Mouse (Mus musculus): Measurements from ENCODE around the gene Rad50. TPM values are rescaled to one million over a fixed set of nuclear protein-coding genes. Genes with fewer than 3 reads are reported as not detected.

Rad50 gene
- polyA plus RNA-seq, 1 experiment from 2014 or later, result 20.7 TPM

DNA sequence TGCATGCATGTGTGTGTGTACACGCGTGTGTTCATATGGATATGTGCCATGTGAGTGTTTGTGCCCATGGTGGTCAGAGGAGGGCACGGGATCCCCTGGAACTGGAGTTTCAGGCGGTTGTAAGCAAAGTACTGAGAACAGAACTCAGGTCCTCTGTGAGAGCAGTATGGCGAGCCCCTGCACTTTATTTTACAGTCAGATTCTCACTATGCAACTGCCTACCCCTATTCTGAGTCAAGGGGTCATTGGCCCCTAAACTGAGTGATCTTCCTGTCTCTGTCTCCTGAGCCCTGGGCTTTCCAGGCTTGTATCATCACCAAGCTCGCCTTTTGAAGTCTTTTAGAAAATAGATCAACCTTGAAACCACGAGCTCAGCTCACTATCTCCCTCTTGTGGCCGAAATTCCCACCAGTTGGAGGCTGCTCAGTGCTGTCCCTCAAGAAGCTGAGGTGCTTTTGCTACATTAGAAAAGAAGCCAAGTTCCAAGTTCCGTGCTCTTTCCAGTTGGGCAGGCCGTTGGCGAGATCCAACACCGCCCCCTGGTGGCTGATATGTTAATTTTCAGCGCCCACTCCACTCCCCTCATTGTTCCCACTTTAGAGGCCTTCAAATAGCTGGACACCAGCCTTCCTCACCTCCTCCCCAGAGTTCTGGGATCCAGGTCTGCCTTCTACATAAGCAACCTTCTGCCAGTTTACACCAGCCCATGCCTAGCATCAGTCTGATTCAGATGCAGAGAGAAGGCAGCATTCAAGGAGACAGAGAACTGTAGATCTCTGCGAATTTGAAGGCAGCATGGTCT, 29.9 kb upstream of the Rad50 start:
- Histone ChIP-seq H3K4me1 (ENCODE audit: control insufficient read depth, insufficient read depth, low read length) (no peaks in the 10 kb centered on the region), H3K27me3 (ENCODE audit: control insufficient read depth, insufficient read depth, low read length) (no peaks in the 10 kb centered on the region), H3K4me2 (no peak overlapping the region), H3K4me3 (ENCODE audit: low read depth, low read length) (no peak overlapping the region), H3K36me3 (ENCODE audit: control insufficient read depth, insufficient read depth, low read length) (no peaks in the 10 kb centered on the region), H3K9ac (ENCODE audit: low read length) (no peak overlapping the region), H3K27ac (ENCODE audit: low read depth, low read length) (no peak overlapping the region), H3K9me3 (ENCODE audit: control insufficient read depth, low read length) (no peaks in the 10 kb centered on the region)
- DNase-seq (ENCODE audit: low spot score, missing footprints), result peak; percentile 97
- peak; percentile 50 for ATAC-seq (ENCODE audit: low FRiP score)
- 50% methylated on average over 14 of the region's 14 CpGs for WGBS

DNA sequence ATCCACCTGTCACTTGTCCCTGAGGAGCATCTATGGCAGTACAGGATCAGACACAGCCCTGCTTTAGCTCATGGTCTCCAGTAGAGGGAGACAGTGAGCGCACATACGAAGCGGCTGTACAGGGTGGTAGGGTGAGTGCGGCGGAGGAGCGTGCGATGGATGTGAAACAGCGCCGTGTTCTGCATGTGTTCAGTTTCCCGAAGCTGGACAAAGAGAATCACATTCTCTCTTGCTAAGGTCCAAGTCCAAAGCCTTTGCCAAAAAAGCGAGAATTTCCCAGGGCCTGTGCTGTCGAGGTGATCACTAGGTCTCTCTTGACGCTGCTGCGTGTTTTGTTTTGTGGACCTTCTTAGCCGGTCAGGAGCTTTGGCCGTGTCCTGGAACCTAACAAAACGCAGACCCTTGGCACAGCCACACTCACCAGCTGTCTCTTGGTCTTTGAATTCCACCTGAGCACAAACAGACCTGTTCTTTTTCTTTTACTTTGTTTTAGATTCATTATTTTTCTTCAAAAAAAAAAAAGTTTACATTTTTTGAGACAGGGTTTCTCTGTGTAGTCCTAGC, 28.6 kb upstream of the Rad50 start:
- 0 out of 2 replicates have a peak overlapping the region, but pooled peaks have one; percentile 10 for H3K4me3 ChIP-seq (ENCODE audit: low read depth, low read length)
- no peaks in the 10 kb centered on the region for H3K9me3 ChIP-seq (ENCODE audit: control insufficient read depth, low read length)
- H3K9ac ChIP-seq (ENCODE audit: low read length), result peak overlapping the region; percentile 49
- no peak overlapping the region for H3K27ac ChIP-seq (ENCODE audit: low read depth, low read length)
- 39% methylated on average over 17 of the region's 17 CpGs for WGBS
- peak overlapping the region; percentile 38; the same call in 1 of the 2 replicates for H3K4me2 ChIP-seq
- DNase-seq (ENCODE audit: low spot score, missing footprints), result peak; percentile 95
- no peaks in the 10 kb centered on the region for H3K27me3 ChIP-seq (ENCODE audit: control insufficient read depth, insufficient read depth, low read length)
- peak; percentile 79 for ATAC-seq (ENCODE audit: low FRiP score)
- no peaks in the 10 kb centered on the region for H3K4me1 ChIP-seq (ENCODE audit: control insufficient read depth, insufficient read depth, low read length)
- H3K36me3 ChIP-seq (ENCODE audit: control insufficient read depth, insufficient read depth, low read length), result no peaks in the 10 kb centered on the region

DNA sequence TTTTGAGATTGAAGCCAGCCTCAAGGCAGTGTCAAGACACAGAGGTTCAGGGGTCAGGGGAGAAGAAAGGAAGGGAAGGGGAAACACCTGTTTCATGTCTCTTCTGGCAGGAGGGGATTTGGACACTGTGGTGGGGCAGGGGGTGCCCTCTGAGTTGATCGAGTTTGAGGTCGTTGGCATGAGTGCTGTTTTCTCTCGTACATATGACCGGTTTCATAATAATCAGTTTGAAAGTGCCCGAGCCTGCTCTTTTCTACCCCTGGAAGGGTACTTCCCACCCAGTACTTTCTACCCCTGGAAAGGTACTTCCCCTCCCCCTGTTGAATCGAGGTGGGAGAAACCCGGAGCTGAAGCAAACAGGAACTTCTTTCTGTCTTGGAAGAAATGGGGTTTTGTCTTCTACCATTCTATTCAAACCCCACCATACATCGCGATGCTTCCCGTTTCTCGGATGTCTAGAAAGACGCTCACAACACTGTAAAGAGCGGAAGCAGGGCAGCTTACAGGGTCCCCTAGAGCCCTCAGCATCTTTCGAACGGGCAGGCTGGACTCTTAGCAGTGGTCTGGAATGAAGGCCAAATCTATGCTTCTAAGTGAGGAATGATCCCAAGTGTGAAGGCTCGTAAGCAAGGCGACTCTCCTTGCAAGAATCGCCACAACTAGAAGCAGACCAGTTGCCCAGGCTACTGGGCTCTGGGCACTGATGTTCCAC, 28.0 kb upstream of the Rad50 start:
- no peak for DNase-seq (ENCODE audit: low spot score, missing footprints)
- H3K9ac ChIP-seq (ENCODE audit: low read length), result no peak overlapping the region
- no peak overlapping the region for H3K4me3 ChIP-seq (ENCODE audit: low read depth, low read length)
- no peaks in the 10 kb centered on the region for H3K4me1 ChIP-seq (ENCODE audit: control insufficient read depth, insufficient read depth, low read length)
- H3K4me2 ChIP-seq, result no peak overlapping the region; the same call in 1 of the 2 replicates
- 73% methylated on average over 18 of the region's 18 CpGs for WGBS
- H3K27me3 ChIP-seq (ENCODE audit: control insufficient read depth, insufficient read depth, low read length), result no peaks in the 10 kb centered on the region
- H3K36me3 ChIP-seq (ENCODE audit: control insufficient read depth, insufficient read depth, low read length), result no peaks in the 10 kb centered on the region
- no peak overlapping the region for H3K27ac ChIP-seq (ENCODE audit: low read depth, low read length)
- no peaks in the 10 kb centered on the region for H3K9me3 ChIP-seq (ENCODE audit: control insufficient read depth, low read length)
- ATAC-seq (ENCODE audit: low FRiP score), result 0 out of 2 replicates have a peak, but pooled peaks have one; percentile 5

DNA sequence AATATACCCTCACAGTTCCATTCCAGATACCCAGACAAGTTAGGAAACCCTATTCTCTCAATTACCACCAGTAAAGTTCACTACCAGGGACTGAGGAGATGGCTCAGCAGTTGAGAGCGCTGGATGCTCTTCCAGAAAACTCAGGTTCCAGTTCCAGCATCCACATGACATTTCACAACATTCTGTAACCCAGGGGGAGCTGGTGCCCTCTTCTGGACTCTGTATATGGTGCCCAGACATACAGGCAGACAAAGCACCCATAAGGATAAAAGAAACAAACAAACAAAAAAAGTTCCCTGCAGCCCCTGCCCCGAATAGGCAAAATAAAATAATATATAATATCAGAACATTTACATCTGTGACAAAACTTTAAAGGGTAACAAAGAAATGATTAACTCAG, 27.3 kb upstream of the Rad50 start:
- WGBS, result 89% methylated on average over 2 of the region's 2 CpGs
- H3K9me3 ChIP-seq (ENCODE audit: control insufficient read depth, low read length), result no peaks in the 10 kb centered on the region
- no peaks in the 10 kb centered on the region for H3K4me1 ChIP-seq (ENCODE audit: control insufficient read depth, insufficient read depth, low read length)
- no peaks in the 10 kb centered on the region for H3K27me3 ChIP-seq (ENCODE audit: control insufficient read depth, insufficient read depth, low read length)
- no peak overlapping the region for H3K4me2 ChIP-seq
- no peak overlapping the region for H3K9ac ChIP-seq (ENCODE audit: low read length)
- no peak overlapping the region for H3K4me3 ChIP-seq (ENCODE audit: low read depth, low read length)
- no peak for ATAC-seq (ENCODE audit: low FRiP score)
- no peak for DNase-seq (ENCODE audit: low spot score, missing footprints)
- no peaks in the 10 kb centered on the region for H3K36me3 ChIP-seq (ENCODE audit: control insufficient read depth, insufficient read depth, low read length)
- no peak overlapping the region for H3K27ac ChIP-seq (ENCODE audit: low read depth, low read length)

DNA sequence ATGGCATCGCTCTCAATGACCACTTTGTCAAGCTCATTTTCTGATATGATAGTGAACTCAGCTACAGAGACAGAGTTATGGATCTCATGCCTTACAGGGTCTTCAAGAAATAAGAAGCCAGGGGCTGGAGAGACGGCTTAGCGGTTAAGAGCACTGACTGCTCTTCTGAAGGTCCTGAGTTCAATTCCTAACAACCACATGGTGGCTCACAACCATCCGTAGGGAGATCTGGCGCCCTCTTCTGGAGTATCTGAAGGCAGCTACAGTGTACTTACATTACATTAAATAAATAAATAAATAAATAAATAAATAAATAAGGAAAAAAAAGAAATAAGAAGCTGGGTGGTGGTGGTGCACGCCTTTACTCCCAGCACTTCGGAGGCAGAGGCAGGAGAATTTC, 26.7 kb upstream of the Rad50 start:
- Histone ChIP-seq H3K4me3 (ENCODE audit: low read depth, low read length) (no peak overlapping the region), H3K9me3 (ENCODE audit: control insufficient read depth, low read length) (no peaks in the 10 kb centered on the region), H3K27me3 (ENCODE audit: control insufficient read depth, insufficient read depth, low read length) (no peaks in the 10 kb centered on the region), H3K36me3 (ENCODE audit: control insufficient read depth, insufficient read depth, low read length) (no peaks in the 10 kb centered on the region), H3K4me2 (no peak overlapping the region), H3K27ac (ENCODE audit: low read depth, low read length) (no peak overlapping the region), H3K9ac (ENCODE audit: low read length) (no peak overlapping the region), H3K4me1 (ENCODE audit: control insufficient read depth, insufficient read depth, low read length) (no peaks in the 10 kb centered on the region)
- DNase-seq (ENCODE audit: low spot score, missing footprints), result no peak
- no peak for ATAC-seq (ENCODE audit: low FRiP score)
- WGBS, result 87% methylated on average over 7 of the region's 7 CpGs

DNA sequence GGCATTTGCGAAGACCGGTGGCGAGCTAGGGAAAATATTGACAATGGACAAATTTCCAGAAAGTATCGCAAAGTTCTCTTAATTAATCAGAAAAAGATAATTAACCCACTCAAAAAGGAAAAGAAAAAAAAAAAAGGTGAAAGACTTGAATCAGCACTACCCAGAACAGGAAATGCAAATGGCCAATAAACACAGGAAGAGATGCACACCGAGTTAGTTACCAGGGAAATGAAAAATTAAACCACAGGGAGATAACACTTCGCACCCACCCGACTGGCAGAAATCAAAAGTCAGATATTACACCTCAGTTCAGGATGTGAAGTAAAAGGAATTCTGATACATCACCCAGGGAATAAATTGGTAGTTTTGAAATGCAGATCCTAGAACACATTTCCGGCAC, 25.1 kb upstream of the Rad50 start:
- Histone ChIP-seq H3K27ac (ENCODE audit: low read depth, low read length) (no peak overlapping the region), H3K36me3 (ENCODE audit: control insufficient read depth, insufficient read depth, low read length) (no peaks in the 10 kb centered on the region), H3K27me3 (ENCODE audit: control insufficient read depth, insufficient read depth, low read length) (no peaks in the 10 kb centered on the region), H3K4me2 (no peak overlapping the region), H3K9me3 (ENCODE audit: control insufficient read depth, low read length) (no peaks in the 10 kb centered on the region), H3K9ac (ENCODE audit: low read length) (no peak overlapping the region), H3K4me1 (ENCODE audit: control insufficient read depth, insufficient read depth, low read length) (no peaks in the 10 kb centered on the region), H3K4me3 (ENCODE audit: low read depth, low read length) (no peak overlapping the region)
- WGBS, result 93% methylated on average over 8 of the region's 8 CpGs
- DNase-seq (ENCODE audit: low spot score, missing footprints) (no peak), ATAC-seq (ENCODE audit: low FRiP score) (no peak)

DNA sequence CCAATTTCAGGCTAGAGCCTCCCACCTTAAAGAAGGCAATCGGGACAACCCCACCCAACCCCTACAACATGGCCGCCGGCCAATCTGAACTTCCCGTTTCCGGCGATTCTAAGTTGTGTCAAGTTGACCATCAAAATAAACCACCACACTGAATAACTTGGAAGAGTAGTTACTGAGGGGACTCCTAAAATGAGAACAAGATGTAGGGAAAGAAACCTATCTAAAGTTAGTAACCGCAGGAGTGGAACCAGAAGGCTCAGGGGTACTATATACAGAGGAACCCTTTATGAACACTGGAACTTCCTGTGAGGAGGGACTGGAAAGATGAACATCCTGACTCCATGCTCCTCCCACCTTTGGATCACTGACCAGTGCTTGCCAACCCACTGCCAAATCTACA, 24.3 kb upstream of the Rad50 start:
- 93% methylated on average over 7 of the region's 7 CpGs for WGBS
- H3K4me2 ChIP-seq, result no peak overlapping the region
- no peak overlapping the region for H3K4me3 ChIP-seq (ENCODE audit: low read depth, low read length)
- no peaks in the 10 kb centered on the region for H3K27me3 ChIP-seq (ENCODE audit: control insufficient read depth, insufficient read depth, low read length)
- no peak overlapping the region for H3K27ac ChIP-seq (ENCODE audit: low read depth, low read length)
- no peaks in the 10 kb centered on the region for H3K4me1 ChIP-seq (ENCODE audit: control insufficient read depth, insufficient read depth, low read length)
- H3K36me3 ChIP-seq (ENCODE audit: control insufficient read depth, insufficient read depth, low read length), result no peaks in the 10 kb centered on the region
- H3K9me3 ChIP-seq (ENCODE audit: control insufficient read depth, low read length), result no peaks in the 10 kb centered on the region
- no peak for ATAC-seq (ENCODE audit: low FRiP score)
- no peak overlapping the region for H3K9ac ChIP-seq (ENCODE audit: low read length)
- no peak for DNase-seq (ENCODE audit: low spot score, missing footprints)

DNA sequence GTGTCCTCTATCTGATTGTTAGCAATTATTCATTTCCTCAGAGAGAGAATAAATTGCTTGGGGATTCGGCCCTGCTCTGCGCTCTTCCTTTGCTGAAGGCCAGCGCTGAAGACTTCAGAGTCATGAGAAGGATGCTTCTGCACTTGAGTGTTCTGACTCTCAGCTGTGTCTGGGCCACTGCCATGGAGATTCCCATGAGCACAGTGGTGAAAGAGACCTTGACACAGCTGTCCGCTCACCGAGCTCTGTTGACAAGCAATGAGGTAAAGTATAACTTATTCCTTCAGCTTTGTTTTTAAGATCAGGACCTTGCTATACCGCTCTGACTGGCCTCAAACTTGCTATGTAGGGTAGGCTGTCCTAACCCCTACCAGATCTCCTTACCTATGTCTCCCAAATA, 13.6 kb upstream of the Rad50 start, which contains the start of gene Il5:
Gene Il5, plus strand, starts transcription at position 80 of the 400 bp plus-strand sequence.
- 92% methylated on average over 6 of the region's 6 CpGs for WGBS
- no peaks in the 10 kb centered on the region for H3K9me3 ChIP-seq (ENCODE audit: control insufficient read depth, low read length)
- H3K4me1 ChIP-seq (ENCODE audit: control insufficient read depth, insufficient read depth, low read length), result no peaks in the 10 kb centered on the region

DNA sequence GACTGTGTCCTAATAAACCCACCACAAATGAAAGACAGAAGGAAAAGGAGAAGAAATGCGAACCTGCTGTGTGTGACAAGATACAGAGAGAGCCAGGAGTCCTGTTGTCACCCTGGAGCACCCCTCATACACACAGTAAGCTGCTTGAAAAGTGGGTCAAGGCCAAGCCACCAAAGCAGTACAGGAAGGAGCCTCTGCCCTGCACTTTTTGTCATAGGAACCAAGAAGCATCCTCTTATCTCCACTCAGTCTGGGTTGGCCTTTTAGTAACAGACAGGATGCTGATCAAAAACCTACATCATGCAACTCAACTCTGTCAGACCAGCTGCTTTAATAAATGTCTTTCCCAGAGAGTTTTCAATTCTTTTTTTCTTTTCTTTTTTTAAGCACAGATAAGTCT, 12.6 kb upstream of the Rad50 start:
- Histone ChIP-seq H3K4me3 (ENCODE audit: low read depth, low read length) (no peak overlapping the region), H3K27ac (ENCODE audit: low read depth, low read length) (no peak overlapping the region), H3K36me3 (ENCODE audit: control insufficient read depth, insufficient read depth, low read length) (no peaks in the 10 kb centered on the region), H3K27me3 (ENCODE audit: control insufficient read depth, insufficient read depth, low read length) (no peaks in the 10 kb centered on the region), H3K4me1 (ENCODE audit: control insufficient read depth, insufficient read depth, low read length) (no peaks in the 10 kb centered on the region), H3K4me2 (no peak overlapping the region), H3K9me3 (ENCODE audit: control insufficient read depth, low read length) (no peaks in the 10 kb centered on the region), H3K9ac (ENCODE audit: low read length) (no peak overlapping the region)
- 88% methylated on average over 1 of the region's 1 CpGs for WGBS
- ATAC-seq (ENCODE audit: low FRiP score) (no peak), DNase-seq (ENCODE audit: low spot score, missing footprints) (no peak)

More for the DNA sequence above, 13.6 kb upstream of the Rad50 start, which contains the start of gene Il5:
- H3K4me2 ChIP-seq, result no peak within 1 kb of the TSS
- no peak for ATAC-seq (ENCODE audit: low FRiP score)
- no peak for DNase-seq (ENCODE audit: low spot score, missing footprints)
- H3K9ac ChIP-seq (ENCODE audit: low read length), result no peak within 1 kb of the TSS
- H3K4me3 ChIP-seq (ENCODE audit: low read depth, low read length), result no peak within 1 kb of the TSS
- H3K36me3 ChIP-seq (ENCODE audit: control insufficient read depth, insufficient read depth, low read length), result no peaks in the 10 kb centered on the region
- H3K27ac ChIP-seq (ENCODE audit: low read depth, low read length), result no peak within 1 kb of the TSS
- no peaks in the 10 kb centered on the region for H3K27me3 ChIP-seq (ENCODE audit: control insufficient read depth, insufficient read depth, low read length)

All from midbrain, embryonic 11.5 days (tissue).